Mouse (Mus musculus) MN1 (cell line): Measurements from ENCODE around the gene Itpr3.

ENCODE experiments used
- DNase-seq: peaks from one replicate; pipeline ENCODE4 v3.0.0-alpha.2; 2016; ENCODE audit warnings: low spot score

Gene Itpr3

GRCm38 (mm10) chr17:27038335-27039050, 18.6 kb upstream of the Itpr3 start:
- peak; percentile 87 for DNase-seq

GRCm38 (mm10) chr17:27039432-27040102, 17.5 kb upstream of the Itpr3 start:
- DNase-seq: peak; percentile 40

GRCm38 (mm10) chr17:27040304-27041045, 16.6 kb upstream of the Itpr3 start:
- DNase-seq: peak; percentile 70

GRCm38 (mm10) chr17:27041046-27041786, 15.9 kb upstream of the Itpr3 start:
- peak; percentile 58 for DNase-seq

GRCm38 (mm10) chr17:27041787-27042055, 15.4 kb upstream of the Itpr3 start:
- no peak for DNase-seq

- no peak for DNase-seq
Observed at GRCm38 (mm10) chr17:27042840-27043239, 14.3 kb upstream of the Itpr3 start.

GRCm38 (mm10) chr17:27045164-27045563, 11.9 kb upstream of the Itpr3 start:
- no peak for DNase-seq

GRCm38 (mm10) chr17:27047762-27048444, 9.2 kb upstream of the Itpr3 start:
- DNase-seq: no peak

GRCm38 (mm10) chr17:27048445-27049239, 8.5 kb upstream of the Itpr3 start:
- no peak for DNase-seq

GRCm38 (mm10) chr17:27050853-27051252, 6.3 kb upstream of the Itpr3 start:
- peak; percentile 55 for DNase-seq

GRCm38 (mm10) chr17:27051514-27051913, 5.6 kb upstream of the Itpr3 start:
- DNase-seq: peak; percentile 54

GRCm38 (mm10) chr17:27056170-27056569, 934 bp upstream of the Itpr3 start:
- DNase-seq: peak; percentile 44

GRCm38 (mm10) chr17:27057517-27058055, 482 bp downstream of the Itpr3 start:
- DNase-seq: no peak

- DNase-seq: no peak
Observed at GRCm38 (mm10) chr17:27060698-27061097, 3.6 kb downstream of the Itpr3 start.

GRCm38 (mm10) chr17:27061727-27062126, 4.6 kb downstream of the Itpr3 start:
- DNase-seq: no peak

- no peak for DNase-seq
Observed at GRCm38 (mm10) chr17:27062684-27063083, 5.6 kb downstream of the Itpr3 start.

- no peak for DNase-seq
Observed at GRCm38 (mm10) chr17:27063717-27064116, 6.6 kb downstream of the Itpr3 start.

GRCm38 (mm10) chr17:27064195-27064594, 7.1 kb downstream of the Itpr3 start:
- DNase-seq: no peak

- no peak for DNase-seq
Observed at GRCm38 (mm10) chr17:27066065-27066464, 9.0 kb downstream of the Itpr3 start.

GRCm38 (mm10) chr17:27069071-27069470, 12.0 kb downstream of the Itpr3 start:
- no peak for DNase-seq

- no peak for DNase-seq
Observed at GRCm38 (mm10) chr17:27070913-27071312, 13.8 kb downstream of the Itpr3 start.
